Mouse (Mus musculus): ENCODE measurements around the gene Cacnb1.
A peak's percentile ranks its signal among the peaks of the same experiment; 100 is the strongest.

The Cacnb1 gene

DNA sequence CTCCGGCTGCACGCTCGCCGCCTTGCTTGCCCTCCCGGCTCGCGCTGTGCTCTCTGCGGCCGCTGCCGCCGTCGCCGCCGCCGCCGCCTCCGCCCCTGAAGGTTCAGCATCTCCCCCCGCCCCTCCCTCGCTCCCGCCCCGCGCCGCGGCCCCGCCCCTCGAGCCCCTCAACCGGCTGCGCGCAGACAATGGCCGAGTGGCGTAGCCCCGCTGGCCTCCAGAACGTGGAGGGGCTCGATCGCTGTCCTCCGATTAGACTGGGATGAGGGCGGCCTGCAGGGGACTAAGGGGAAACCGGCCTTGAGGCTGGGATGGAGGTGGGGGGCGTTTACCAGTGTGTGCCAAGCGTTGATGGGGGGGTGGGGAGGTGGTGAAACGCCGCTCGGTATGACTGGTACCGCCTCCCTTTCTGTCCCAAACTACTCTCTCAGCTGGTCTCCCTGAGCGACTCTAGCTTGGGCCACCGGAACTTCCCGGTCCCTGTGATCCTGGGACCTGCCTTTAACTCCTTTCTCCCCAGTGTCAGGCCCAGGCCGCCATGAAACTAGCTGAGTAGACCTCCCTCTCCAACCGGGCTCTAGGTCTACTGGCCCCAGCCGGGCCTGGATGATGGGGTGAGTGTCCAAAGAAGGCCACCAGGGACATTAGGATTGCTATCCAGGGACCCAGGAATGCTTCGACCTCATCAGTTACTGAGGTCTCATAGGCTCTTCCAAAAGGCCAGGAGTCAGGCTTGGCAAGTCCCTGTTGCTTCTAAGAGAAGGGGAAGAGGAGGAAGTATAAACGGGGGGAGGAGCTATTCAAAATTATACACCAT is at the start of gene Cacnb1:
TSS of gene Cacnb1 (minus strand) at position 480 of the 817 bp plus-strand sequence.
- peak; percentile 83 for DNase-seq (ENCODE audit: low spot score)

DNA sequence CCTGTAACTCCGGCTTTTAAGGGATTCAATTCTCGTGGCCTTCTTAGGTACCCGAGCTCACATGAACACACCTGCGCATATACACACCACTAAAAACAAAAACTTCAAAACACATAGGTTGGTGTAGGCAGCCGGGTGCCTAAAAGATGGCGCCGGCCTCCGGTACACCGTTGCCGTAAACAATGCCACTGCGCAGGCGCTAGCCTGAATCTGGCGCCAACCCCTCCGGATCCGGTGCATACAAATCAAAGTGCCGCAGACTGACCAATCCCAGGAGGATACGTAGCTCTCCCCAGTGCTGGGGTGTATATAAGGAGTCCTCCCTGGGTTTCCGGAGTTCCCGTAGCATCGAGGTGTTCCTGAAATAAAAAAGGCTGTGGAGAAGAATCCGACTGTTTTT is 44.4 kb upstream of the Cacnb1 start:
- DNase-seq (ENCODE audit: low spot score) = no peak

DNA sequence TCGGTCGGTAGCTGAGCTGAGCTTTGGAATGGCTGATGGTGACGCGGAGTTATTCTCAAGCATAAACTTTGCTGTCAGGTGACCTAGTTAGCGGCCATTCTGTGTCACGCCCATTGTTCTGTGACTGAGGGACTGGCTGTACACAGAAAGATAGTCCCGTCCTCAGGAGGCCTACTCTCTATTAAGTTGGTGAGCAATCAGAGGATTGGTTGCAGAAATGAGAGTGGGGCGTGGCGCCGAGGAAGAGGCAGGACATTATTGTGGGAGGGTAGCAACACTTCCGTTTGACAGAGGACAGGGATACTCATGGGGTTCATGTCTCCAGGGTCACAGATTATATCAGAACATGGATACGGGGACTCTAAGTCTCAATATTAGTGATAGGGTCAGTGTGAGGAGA is 43.4 kb upstream of the Cacnb1 start:
- no peak for DNase-seq (ENCODE audit: low spot score)

GRCm38 (mm10) chr11:98061904-98062562 is 39.2 kb upstream of the Cacnb1 start:
- DNase-seq (ENCODE audit: low spot score) = no peak

GRCm38 (mm10) chr11:98061441-98061840 is 38.6 kb upstream of the Cacnb1 start:
- DNase-seq (ENCODE audit: low spot score) = no peak

- DNase-seq (ENCODE audit: low spot score) = no peak
Observed at GRCm38 (mm10) chr11:98060104-98060692, 37.4 kb upstream of the Cacnb1 start.

DNA sequence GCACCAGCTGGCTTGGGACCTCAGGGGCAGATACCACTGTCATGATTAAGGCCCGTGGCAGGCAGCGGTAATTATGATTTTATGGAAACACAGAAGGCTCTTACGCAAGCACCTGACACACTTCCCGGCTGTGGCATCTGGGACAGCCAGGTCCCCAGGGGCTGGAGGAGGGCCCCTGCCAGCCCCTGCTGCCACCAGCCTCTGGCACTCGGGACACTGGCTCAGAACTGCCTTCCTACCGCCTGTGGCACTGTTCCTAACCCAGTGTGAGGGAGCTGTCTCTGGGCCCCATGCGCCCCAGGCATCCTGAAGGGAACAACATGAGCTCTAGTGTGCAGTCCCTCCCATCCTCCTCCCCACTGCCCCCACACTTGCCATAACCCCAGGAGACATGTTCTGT is 36.8 kb upstream of the Cacnb1 start:
- no peak for DNase-seq (ENCODE audit: low spot score)

DNA sequence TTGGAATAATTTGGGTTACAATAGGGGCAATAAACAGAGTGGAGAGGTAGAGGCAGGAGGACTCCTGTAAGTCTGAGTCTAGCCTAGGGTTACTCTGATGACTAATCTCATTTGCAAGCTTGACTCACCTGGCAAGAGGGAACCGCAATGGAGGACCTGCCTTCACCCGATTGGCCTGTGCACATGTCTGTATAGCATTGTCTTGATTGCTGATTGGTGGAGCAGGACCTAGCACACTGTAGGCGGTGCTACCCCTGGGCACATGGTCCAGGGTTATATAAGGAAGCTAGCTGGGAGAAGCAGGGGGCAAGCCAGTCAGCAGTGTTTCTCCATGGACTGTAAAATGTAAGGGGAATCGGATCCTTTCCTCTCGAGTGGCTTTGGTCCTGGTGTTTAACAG is 35.2 kb upstream of the Cacnb1 start:
- DNase-seq (ENCODE audit: low spot score) = no peak

GRCm38 (mm10) chr11:98057466-98057865 is 34.6 kb upstream of the Cacnb1 start:
- no peak for DNase-seq (ENCODE audit: low spot score)

DNA sequence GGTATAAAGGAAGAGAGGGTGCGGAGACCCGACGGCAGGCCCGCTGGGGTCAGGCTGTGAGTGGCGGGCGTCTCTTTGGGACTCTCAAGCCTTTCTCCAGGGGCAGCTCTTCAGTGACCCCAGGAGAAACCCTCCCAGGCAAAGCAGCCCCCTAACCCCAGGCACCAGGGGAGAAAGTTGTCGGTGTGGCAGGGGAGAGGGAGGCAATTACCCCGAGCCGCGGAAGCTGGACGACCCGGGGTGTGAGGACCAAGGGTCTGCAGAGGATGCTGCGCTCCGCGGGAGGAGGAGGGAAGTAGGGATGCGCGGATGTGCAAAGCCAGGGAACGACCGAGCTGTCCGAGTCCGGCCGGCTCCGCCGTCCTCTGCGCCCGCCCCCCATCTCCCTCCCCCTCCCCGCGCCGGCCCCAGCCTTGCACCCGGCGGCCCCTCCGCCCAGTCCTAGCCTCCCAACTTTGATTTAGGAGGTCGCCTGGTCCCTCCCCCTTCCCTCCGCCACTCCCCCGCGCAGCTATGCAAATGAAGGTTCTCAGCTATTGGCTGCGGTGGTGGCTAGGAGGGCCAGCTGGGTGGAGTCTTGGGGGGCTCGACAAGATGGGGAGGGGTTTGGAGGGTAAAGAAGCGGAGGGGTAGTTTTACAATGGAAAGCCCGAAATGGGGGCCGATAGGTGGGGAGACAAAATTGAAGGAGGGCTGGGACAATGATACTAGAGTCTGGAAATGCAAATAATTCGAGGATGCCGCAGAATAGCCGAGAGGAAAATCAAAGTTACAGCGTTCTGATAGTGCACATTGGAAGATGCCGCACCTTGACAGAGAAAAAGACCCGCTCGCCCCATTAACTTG is 30.4 kb upstream of the Cacnb1 start, which contains the start of gene Stac2:
TSS of gene Stac2 (minus strand) at position 474 of the 846 bp plus-strand sequence.
- DNase-seq (ENCODE audit: low spot score) = peak; percentile 83

DNA sequence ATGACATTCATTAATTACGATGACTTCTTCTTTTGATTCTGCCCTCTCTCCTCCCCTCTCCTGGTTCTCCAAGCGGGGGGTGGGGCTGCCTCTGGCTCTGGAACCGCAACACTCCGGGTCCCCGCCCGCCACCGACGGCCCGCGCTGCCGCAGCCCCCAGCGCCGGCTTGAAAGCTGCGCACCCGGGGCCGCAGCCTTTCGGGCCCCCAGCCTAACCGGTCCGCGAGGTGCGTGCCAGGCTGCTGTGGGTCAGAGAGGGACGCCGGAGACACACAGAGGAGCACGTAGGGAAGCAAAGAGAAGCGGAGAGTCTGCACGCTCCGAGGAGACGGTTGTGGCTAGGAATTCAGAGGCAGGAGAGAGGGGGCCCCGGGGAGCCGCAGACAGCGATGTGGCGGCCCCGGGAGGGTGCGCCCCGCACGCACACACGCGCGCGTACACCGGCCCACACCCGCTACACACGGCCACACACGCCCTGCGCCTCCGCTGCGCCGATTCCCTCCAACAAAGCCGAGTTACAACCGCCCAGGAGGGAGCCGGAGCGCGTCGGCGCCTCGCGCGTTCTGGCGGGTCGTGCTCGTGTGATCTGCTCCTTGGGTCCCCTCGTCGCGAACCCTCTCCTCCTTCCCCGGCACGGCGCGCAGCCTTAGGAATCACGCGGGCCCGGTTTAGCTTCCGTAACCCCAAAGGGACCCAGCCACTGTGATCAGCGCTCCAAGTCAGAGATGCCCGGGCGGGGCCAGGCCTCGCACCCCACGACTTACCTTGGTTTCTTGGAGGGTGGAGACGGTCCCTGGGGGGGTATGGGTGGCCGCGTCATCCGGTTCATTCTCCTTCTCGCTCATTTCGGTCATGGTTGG is 29.5 kb upstream of the Cacnb1 start:
- peak; percentile 55 for DNase-seq (ENCODE audit: low spot score)

- peak; percentile 53 for DNase-seq (ENCODE audit: low spot score)
Observed at GRCm38 (mm10) chr11:98051611-98052128, 28.8 kb upstream of the Cacnb1 start.

GRCm38 (mm10) chr11:98050940-98051339 is 28.1 kb upstream of the Cacnb1 start:
- DNase-seq (ENCODE audit: low spot score) = no peak

DNA sequence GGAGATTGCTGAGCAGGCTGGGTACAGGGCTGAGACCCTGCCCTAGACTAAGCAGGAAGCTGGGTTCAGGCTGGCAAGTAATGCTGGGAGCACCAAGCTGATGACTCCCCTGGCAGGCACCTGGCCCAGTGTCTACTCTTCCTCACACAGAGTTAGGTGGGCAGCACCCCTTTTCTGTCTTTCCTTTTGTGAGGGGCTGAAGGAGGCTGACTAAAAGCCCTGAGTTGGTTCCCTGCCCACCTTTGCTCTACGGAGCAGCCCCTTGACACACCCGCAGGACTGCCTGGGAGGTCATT is 27.6 kb upstream of the Cacnb1 start:
- no peak for DNase-seq (ENCODE audit: low spot score)

DNA sequence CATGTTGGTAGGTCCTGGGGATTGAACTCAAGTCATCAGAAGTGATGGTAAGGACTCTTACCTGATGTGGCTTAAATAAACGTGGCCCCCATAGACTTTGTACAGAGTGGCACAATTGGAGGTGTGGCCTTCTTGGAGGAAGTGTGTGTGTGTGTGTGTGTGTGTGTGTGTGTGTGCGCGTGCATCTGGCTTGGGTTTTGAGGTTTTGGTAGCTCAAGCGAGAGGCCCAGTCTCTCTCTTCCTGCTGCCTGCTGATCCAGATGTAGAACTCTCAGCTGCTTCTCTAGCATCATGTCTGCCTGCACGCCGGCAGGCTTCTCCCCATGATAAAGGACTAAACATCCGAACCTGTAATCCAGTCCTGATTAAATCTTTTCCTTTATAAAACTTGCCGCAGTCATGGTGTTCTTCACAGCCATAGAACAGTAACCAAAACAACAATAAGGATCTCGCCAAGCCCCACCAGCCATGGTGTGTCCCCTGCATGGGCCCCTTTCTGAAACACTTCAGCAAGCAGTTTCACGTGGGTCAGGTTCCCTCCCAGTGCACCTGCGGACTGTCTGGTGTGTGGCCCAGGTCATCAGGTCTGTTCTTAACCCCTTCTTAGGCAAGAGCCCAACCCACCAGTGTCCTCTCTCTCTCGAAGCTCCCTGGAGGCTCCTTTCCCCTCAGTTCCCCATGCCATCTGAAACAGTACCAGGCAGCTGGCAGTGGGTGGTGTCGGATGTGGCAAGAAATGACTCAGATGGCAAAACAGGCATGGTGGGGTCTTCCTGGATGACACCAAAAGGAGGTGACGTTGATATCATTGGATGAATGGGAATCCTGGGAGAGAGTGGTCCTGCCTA is 27.1 kb upstream of the Cacnb1 start:
- no peak for DNase-seq (ENCODE audit: low spot score)

GRCm38 (mm10) chr11:98047745-98048144 is 24.9 kb upstream of the Cacnb1 start:
- DNase-seq (ENCODE audit: low spot score) = no peak

DNA sequence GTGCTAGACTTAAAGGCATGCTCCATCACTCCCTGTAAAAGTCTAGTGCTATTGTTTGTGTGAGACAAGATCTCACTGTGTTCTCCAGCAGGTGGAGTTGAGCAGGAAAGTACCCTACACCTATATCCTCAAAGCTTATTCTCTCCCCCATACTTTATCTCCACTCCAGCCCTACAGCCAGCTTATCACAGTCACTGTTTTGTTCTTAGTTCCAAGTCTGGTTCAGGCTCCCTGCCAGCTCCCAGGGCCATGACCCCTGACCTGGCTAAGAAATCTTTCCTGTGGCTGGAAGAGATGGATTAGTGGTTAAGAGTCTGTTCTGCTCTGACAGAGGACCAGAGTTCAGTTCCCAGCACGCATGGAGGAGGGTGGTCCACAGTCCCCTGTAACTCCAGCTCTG is 23.6 kb upstream of the Cacnb1 start:
- DNase-seq (ENCODE audit: low spot score) = no peak

DNA sequence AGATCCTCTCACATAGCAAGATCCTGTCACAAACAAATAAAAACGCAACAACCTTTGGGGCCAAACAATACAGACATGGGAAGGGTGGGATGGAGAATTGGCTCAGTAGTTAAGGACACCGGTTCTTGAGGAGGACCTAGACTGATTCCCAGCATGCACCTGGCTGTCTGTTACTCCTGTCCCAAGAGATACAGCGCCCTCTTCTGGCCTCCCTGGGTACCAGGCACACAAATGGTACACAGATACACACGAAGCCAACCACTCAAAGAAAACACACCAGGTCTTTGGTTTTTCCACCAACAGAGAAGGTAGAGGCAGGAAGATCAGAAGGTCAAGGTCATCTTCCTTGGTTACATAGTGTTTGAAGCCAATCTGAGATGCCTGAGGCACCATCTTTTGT is 22.8 kb upstream of the Cacnb1 start:
- no peak for DNase-seq (ENCODE audit: low spot score)

DNA sequence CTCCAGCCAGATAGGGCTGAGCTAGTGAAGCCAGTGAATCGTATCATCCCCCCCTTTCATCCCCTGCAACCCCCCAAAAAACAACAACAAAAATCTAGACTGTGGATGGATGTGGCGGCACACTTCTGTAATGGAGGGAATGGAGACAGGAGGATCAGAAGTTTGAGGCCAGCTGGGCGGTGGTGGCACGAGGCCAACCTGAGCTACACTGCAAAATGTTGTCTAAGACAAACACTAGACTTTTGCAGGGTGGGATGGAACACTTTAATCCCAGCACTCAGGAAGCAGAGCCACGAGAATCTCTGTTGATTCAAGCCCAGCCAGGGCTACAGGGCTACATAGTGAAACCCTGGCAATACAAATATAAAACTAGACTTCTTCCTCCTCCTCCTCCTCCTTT is 21.2 kb upstream of the Cacnb1 start:
- DNase-seq (ENCODE audit: low spot score) = no peak

DNA sequence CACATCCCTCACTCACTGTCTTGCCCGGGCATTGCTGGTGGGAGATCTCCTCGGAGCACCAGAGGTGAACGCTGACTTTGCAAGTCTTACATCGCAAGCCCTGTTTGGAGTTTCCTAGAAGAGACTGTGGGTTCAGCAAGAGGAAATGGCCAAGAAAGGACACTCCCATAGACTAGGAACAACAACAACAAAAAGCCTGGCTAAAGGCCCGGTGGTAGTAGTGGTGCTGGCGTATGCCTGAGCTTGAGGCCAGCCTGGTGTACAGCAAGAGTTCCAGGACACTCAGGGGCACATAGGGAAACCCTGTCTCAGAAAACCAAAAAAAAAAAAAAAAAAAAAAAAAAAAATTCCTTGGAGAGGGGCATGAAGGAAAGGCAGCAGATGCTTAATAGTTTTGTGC is 19.9 kb upstream of the Cacnb1 start:
- no peak for DNase-seq (ENCODE audit: low spot score)
